Mouse (Mus musculus) spleen, postnatal 14 days (tissue): Measurements from ENCODE around the gene Ahsg.

ENCODE experiments used
- DNase-seq, 2 experiments: peaks; one replicate each; pipeline ENCODE4 v3.0.0; 2021 to 2022; ENCODE audit warnings: low spot score in 2 of 2

Ahsg gene

GRCm38 (mm10) chr16:22890683-22891510 is at the start of gene Ahsg:
Ahsg (plus strand) TSS chr16:22891277.
- no peak for DNase-seq

DNA sequence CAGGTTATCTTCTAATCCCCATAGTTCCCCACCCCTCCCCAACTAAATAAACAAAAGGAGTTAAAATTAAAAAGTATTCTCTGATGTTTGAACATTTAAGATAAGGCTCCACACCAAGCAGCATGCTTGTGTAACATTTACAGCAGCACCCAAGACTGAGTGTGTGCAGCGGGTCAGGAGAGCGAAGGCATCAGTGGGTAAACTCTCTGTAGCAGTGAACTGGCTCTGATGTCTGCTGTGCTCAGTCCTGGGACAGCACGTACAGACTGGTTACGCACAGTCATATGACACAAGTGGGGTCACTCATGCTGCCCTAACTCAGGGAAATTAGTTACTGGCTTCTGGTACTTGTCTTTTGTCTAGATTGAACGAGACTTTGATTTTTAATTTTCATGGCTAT is 48.2 kb upstream of the Ahsg start:
- no peak for DNase-seq

GRCm38 (mm10) chr16:22844061-22844801 is 46.8 kb upstream of the Ahsg start:
- peak; percentile 13 to 19 for DNase-seq

- DNase-seq = no peak
These were observed 46.2 kb upstream of the Ahsg start for GRCm38 (mm10) chr16:22844834-22845233.

DNA sequence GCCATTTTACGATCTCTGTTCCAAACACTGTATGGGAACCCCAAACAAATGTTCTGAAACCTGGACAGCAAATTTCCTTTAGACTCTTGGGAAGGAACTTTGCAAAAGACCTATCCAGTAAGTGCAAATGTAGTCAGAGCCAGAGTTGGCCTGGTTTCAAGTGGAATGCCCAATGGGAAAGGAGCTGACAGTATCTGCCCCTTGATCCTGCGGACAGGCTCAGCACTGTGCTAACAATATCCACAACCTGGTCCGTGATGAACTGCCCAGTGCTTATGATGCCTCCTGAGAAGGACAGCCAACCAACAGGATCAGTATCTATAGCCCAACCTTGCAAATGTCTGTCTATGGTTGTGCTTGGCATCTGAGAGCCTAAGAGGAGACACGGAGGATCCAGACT is 45.6 kb upstream of the Ahsg start:
- DNase-seq = no peak

DNA sequence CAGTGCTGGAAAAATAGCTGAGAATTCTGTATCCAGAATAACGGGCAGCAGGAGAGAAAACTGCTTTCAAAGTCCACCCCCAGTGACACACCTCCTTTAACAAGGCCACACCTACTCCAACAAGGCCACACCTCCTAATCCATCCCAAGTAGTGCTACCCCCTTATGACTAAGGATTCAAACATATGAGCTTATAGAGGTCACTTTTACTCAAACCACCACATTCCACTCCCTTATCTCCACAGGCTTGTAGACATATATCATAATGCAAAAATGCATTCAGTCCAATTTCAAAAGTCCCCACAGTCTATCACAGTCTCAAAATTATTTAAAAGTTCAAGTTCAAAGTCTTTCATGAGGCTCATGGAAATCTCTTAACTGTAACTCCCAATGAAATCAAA is 43.4 kb upstream of the Ahsg start:
- DNase-seq = no peak

- DNase-seq = no peak
These were observed 42.7 kb upstream of the Ahsg start for GRCm38 (mm10) chr16:22848331-22848730.

GRCm38 (mm10) chr16:22852709-22853108 is 38.4 kb upstream of the Ahsg start:
- DNase-seq = no peak

- DNase-seq = no peak
These were observed 34.3 kb upstream of the Ahsg start for GRCm38 (mm10) chr16:22856773-22857172.

DNA sequence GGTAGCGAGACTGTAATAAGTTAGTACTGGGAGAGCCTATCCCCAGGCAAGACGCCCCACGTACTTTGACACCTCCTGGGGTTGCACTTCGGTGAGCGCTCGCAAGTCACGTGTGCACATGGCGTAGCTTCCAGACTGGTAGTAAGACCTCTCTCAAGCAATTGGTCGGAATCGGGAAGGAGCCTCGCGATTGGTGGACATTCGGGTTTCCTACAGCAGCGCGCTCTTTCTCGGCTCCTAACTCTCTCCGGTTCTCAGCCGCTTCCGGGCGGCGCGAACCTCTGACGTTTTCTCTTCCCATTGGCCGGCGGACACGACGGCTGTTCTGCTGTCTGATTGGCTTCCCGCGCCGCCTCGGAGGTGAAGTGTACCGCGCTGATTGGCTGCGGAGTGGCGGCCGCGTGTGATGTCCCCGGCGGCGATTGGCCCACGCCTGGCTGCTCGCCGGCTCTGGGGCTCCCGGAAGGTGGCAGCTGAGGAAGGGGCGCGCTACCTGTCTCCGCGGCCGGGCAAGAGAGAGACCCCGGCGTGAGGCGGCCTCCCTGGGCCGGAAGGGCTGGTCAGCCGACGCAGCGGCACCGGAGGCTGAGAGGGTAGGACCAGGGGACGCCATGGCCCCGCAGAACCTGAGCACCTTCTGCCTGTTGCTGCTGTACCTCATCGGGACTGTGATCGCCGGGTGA is 33.5 kb upstream of the Ahsg start, which contains the start of the genes Tbccd1 and Dnajb11:
Tbccd1 (minus strand) TSS at position 239 of the 683 bp plus-strand sequence.
Dnajb11 (plus strand) TSS at position 415 of the 683 bp plus-strand sequence.
- DNase-seq = peak; percentile 94 to 96

DNA sequence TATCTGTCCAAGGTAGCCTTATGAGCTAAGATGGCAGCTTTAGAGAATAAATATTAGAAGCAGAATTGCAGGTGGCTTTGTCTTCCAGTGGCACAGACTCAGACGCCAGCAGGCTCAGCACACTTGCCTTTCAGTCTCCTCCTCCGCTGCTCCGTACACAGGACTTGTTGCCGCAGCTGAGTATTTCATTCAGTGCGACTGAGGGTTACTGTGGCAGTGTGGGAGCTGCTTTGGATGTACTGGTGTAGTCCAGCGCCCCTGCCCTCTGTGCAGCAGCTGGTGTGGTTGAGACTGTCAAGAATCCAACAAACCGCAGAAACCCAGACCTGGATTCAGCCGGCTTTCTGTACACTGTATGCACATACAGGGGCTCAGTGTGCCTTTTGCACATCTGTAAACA is 18.7 kb upstream of the Ahsg start:
- DNase-seq = no peak

- DNase-seq = no peak
These were observed 17.7 kb upstream of the Ahsg start for GRCm38 (mm10) chr16:22873369-22873768.

- peak in 1 of 2 experiments; percentile 16 for DNase-seq
These were observed 14.6 kb upstream of the Ahsg start for GRCm38 (mm10) chr16:22876218-22877043.

DNA sequence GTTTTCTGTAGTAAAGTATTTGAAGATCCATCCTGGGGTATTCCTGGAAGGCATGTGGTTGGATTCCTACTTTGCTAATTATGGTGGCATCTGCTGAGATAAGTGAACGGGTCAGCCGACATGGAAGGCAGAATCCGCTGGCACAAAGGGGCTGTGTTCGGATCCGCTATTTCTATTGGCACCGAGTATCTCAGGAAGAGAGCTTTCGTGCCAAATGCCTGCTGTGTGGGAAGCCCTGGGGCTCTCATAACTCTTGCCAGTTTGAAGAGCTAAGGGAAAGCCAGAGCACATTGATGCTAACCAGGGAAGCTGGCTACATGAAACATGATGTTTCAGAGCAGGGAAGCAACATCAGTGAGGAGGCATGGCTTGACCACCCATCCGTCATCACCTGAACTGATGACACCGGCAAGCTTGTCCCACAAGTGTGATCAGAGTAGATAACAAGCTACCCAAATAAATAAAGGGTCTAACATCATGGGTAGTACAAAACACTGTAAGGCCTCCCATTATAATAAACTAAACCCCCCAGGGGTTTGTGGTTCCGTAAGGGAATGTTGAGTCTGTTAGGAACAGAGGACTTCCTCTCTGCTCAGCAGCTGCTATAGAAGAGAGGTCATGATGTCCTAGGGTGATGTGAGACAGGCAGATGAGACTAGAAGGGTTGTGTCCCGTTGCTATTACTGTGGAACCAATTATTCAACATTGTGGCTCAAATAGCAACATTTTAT is 13.3 kb upstream of the Ahsg start:
- DNase-seq = no peak

DNA sequence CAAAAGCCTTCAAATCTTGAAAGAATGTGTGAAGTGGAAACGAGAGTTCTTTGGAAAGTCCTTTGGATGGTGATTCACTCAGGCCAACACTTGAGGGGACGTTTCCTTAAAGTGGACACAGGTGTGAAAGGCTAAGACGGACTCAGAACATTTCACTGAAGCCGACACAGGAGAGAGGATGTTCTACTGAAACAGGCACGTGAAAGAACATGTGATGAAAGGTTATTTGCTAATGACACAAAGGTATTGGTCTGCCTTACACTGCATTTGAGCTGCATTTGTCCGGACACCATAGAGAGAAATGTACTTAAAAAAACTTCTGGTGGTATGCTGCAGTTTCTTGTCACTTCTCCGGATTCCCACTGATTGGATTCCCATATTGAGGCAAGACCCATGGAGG is 12.4 kb upstream of the Ahsg start:
- DNase-seq = no peak

DNA sequence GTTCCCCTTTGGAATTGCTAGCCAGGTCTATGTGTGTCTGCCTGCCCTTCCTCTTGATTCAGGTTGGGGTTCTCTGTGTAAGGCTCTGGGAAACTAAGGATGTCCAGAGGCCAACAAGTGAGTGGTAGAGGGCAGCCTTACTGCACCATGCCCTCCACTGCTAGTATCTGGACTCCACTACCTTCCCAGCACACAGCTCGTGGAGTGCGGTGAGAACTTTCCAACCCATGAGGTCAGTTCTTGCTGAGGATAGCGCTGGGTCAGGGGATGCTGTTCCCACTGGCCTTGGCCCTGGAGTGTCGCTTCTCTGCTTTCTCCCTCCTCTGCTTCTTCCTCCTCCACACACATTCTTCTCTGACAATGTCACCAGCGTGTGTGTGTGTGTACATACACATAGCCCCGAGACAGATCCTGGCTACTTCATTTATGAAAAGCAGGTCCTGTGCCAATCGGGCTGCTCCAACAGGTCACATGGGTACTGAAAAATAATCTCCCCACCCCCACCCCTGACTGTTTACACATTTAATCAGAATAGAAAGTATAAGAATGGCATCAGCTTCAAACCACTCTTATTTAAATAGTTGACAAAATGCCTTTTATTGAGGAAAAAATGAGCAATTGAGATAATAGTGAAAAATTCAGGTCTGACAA is 11.0 kb upstream of the Ahsg start:
- DNase-seq = no peak

- DNase-seq = no peak
These were observed 10.2 kb upstream of the Ahsg start for GRCm38 (mm10) chr16:22880900-22881299.

DNA sequence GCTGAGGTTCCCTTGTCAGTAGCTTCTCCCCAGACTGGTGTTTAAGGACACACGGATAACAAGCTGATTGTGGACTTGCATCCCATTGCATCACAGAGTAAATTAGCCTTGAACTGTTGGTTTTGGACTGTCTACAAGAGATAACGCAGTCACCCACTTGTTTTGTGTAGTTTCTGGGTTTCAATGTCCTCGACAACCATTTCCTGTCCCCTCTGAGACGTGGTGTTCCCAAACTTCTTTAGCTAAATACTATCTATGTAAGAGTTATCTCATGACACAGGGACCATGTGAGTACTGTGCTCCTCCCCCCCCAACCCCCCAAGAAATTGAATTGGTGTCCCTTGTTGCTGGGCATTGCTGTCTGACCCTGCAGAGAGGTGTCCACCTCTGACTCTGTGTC is 9.6 kb upstream of the Ahsg start:
- no peak for DNase-seq

DNA sequence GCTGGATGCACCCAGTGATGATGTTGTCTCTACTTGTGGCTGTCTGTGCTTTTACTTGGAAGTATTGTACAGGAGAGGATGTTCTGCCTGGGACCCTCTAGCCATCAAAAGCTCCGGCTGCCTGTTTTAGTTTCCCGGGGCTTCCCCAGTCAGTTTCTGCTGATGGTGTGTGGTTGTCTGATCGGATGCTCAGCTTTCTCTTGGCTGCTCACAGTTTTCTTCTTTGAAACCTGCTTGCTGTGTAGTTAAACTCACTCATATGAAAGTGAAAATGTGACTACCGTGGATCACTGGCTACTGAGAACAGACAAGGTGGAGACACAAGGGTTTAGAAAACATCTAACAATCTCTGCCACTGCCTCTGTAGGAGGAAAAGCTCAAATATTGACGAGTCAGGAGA is 7.6 kb upstream of the Ahsg start:
- DNase-seq = no peak

DNA sequence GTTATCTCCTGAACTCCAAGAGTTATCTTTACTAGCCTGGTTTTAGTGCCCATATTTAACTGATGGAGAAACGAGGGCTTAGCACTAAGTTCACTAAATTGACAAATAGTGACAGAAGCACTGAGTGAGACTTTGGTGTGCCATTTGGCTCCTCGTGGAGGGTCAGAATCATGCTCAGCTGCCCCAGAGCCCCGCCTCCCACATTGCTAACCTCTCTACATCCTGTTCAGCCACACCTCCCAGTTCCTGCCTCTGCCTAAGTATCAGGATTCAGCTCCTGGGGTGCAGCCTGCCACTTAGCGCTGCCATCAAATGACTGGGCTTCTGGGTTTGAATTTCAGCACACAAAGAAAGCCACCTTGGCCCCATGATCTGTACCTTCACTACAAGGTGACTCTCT is 5.7 kb upstream of the Ahsg start:
- DNase-seq = peak in 1 of 2 experiments; percentile 5
